Mouse (Mus musculus) thymus, adult 18-20 months (tissue): ENCODE data around the gene Eif2b2.

Experiments used
- DNase-seq, 2 experiments: peaks; one replicate each; pipeline ENCODE4 v3.0.0; 2022; ENCODE audit warnings: mixed read lengths in 2 of 2

Eif2b2 gene

DNA sequence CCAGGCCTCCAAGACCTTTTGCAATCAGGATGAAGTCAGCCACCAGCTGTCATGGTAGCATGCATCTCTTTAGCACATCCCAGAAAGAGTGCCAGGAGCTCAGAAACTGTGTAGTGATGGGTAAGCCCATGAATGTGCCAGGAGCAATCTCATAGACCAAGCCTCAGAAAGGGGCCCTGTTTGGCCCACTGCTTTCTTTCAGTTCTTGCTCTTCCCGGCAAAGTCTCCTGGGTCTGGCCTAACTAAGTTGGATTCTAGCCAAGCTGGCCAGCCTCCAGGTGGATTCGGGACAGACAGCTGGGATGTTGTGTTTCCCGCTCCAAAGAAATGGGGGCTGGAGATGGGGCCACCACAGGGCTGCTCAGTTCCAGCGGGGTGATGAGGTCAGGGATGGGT, 24.7 kb upstream of the Eif2b2 start:
- DNase-seq = no peak

DNA sequence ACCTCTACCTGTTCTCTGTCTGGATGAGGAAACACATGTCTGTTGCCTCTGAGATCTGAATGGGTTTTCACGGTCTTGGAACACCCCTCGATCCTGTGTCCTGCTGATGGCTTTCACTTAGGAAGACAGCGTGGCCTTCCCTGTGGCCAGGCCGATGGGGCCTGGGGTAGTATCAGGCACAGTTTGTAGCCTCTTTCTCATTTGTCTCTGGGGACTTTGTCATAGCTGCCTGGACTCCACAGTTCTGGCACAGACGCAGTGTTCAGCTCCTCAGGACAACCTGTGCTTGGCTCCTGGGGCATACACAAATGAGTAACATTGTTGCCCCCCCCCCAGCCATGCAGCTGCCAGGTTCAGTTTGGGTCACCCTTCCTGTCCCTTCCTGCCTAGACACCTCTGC, 24.2 kb upstream of the Eif2b2 start:
- DNase-seq = no peak

DNA sequence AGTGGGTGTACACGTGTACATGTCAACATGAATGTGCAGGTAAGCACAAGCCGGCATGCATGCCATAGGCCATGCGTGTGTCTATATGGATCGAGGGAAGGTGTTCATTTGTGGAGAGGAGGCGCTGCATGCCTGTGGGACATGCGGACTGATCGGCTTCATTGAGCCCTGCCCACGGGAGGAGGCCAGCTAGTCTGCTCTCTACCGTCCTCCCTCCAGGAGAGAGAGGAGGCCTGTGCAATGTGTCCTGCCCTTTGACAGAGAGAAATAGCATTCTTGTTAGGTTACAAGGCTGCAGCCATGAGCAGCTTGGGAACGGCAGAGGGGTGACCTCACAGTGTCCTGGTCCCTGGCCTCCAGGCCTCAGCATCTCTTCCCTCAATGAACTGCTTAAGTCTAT, 23.1 kb upstream of the Eif2b2 start:
- no peak for DNase-seq

DNA sequence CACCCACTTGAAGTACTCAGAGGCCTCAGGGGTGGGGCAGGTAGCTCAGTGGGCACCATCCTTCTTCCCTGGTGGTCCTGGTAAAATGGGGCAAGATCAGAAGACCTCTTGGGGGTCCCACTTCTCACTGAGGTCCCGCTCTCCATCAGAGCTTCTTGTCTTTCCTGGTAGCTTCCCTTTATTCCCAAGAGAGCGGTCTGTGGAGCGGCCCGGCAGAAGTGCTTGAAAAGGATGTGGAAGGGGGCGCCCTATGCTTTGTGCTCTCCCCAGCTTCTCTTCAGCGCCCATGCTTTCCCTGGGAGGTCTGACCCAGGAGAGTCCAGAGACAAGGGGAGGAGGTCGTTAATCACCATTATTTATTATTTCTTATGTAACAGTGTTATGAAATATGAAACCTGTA, 21.9 kb upstream of the Eif2b2 start:
- no peak for DNase-seq

DNA sequence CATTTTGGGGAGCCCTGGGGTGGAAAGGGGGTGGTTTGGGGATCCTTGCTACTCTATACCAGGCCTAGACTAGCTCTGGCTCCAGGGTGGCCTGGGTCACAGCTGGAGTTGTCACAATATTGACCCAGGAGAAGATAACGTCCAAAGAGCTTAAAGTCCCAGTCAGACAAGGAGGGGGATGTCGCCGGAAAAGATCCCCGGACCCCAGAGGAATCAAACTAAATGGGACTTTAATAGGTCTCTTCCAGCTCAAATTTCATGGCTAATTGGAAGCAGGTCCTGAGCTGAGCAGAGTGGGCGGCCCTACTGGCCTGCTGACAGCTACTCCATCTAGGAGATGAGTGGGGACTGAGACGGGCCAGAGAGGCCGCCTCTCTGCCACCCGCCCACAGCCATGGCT, 21.3 kb upstream of the Eif2b2 start:
- DNase-seq = no peak

DNA sequence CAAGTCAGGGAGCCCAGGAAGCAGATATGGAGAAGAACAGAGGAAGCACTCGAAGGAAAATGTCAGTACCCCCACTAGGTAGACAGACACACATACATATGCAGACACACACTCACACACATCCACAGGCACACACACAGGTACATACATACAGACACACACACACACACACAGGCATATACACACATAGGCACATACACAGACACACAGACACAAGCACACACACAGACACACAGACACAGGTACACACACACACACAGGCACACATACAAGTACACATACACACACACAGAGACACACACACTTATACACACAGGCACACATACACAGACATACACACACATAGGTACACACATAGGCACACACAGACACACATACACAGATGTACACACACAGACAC, 19.3 kb upstream of the Eif2b2 start:
- DNase-seq = no peak

DNA sequence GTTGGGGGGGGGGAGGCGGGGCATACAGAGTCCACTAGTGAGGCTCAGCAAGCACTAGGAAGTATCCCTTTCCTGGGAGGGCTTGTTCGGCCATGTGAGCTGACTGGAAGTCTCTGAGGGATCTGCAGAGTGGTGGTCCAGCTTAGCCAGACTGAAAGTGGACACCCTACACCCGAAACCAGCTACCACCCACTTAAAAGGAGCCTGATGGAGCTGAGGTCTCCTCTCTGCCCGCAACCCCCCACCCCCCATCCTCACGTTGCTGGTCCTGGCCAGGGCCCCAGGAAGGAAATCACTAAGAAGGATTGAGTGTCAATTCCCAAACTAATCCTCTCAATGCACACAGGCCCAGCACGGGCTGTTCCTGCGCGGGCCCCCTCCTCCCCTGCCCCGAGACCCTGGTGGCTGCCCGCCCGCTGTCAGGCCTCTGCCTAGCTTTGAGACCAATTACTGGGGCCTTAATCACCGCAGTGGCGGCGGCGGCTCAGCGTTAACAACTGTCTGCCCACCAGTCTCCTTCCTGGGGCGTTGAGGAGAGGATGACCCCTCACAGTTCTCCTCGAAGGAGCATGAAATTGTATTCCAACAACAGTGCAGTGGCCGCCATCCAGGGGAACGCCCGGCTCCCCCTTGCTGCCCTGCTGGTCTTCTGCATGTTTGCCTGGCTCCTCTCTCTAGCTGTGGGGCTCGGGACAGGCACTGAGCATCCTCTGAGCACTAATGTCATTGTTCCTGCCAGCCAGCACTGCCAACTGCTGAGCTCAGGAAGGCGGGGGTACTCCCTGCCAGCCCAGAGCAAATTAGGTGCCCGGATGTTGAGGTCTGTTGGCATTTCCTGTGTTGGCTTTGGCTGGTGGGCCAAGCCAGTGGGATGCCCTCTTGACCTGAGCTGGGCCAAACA, 18.1 kb upstream of the Eif2b2 start:
- no peak for DNase-seq

DNA sequence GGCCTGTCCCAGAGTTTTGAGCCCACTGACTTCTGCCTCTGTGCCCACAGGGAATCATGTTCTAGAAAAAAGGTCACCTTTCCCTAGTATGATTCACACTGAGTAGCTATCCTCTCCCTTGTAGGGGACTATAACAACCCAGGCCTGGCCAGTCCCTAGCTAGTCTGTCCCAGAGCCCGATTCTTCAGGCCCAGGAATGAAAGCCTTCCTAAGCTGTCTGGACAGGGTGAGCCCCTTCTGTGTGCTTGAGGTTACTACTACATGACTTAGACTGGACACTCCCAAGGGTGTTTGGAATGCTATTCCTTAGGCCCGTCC, 17.5 kb upstream of the Eif2b2 start:
- DNase-seq = no peak

DNA sequence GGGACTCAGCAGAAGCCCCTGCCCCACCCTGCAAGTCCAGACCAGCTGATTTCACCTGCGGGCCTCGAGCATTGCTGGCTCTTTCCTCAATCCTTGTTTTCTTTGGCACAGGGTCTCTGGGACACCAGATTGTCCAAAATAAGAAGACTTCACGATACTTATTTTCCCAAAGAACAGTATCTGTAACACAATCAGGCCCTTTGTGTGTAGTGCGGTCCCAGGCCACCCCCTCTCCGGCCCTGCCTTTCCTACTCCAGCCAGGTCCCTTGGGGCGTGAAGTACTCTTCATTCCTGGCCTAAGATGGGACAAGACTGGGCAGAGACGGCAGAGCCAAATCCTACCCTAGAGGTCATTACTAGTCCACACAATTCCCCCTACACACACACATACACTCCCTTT, 17.1 kb upstream of the Eif2b2 start:
- no peak for DNase-seq

DNA sequence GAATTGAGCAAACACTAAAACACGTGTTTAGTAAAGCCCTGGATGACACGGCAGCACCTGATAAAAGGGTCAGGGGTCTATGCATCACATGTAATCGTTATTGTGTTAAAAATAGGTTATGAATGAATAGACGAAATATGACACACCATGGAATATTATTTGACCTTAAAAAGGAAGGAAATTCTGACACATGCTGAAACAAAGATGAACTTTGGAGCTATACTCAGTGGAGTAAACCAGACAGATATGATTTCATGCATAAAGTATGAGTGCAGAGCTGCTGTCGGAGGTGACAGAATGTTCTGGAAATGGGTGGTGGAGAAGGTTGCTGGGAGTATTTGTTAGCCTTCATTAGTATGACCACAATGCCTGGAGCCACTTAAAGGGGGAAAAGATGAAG, 15.6 kb upstream of the Eif2b2 start:
- DNase-seq = no peak

DNA sequence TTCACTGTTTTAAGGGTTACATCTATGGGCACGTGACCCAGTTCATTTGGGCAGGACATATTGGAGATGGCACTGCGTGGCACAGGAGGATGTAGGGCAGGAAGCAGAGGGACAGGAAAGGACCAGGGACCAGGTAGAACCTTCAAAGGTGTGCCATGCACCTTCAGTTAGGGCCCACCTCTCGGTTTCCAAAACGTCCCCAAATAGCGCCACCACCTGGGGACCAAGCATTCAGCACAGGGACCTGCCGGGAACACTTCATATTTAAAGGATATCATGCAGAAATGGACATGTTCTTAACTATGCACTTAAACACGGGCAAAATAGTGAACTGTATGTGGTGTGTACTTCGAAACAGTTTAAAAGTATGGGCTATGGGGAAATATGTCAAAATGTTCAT, 15.2 kb upstream of the Eif2b2 start:
- DNase-seq = no peak

DNA sequence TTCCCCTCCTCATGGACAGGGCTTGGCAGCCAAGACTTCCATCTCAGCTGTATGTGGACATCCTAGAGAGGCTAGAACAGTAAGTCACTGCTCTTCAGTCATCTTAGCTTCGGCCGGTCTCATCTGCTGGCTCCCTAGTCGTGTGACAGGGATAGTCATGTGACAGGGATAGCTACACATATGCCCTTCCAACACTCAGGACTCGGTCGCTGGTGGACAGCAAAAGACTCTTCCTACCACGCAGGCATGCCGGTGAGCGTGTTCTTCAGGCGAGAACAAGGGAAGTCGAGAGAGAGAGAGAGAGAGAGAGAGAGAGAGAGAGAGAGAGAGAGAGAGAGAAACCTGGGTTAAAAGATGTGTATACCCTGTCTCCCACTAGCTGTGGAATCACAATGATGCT, 13.9 kb upstream of the Eif2b2 start:
- no peak for DNase-seq

DNA sequence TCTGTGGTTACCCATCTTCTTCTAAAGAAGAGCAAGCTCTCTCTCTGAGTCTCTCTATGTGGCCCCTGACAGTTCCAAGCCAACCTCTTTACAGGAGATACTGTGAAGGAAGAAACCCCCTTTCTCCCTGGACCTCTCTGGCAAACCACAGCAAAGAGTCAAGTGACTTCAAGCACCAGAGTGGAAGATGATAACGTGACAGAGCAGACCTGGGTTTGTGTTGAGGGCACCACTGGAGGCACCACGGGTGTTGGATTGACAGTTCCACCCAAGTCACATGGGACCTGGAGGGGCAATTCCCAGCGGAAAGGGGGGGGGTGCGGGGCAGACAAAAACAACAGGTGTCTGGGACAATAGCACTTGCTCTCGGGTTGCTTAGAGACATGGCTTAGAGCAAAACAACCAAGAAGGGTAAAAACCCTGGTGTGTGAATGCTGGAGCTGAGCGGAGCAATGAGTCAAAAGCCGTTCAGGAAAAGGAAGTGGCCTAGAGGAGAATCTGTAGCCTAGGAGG, 10.5 kb upstream of the Eif2b2 start:
- DNase-seq = no peak

DNA sequence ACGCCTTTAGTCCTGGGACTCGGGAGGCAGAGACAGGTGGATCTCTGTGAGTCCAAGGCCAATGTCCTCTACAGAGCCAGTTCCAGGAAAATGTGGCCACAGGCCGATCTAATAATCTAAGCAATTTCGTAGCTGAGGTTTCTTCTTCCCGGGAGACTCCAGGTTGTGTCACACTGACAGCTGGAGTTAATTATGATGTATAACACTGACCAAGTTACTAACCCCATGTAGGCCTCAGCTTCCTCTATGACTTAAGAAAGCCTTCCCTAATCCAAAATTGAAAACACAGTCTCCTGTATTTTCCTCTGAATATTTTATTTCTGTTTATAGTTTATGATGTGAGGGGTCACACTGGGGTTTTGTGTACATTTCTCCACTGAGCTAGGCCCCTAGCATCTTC, 4.2 kb upstream of the Eif2b2 start:
- DNase-seq = no peak

DNA sequence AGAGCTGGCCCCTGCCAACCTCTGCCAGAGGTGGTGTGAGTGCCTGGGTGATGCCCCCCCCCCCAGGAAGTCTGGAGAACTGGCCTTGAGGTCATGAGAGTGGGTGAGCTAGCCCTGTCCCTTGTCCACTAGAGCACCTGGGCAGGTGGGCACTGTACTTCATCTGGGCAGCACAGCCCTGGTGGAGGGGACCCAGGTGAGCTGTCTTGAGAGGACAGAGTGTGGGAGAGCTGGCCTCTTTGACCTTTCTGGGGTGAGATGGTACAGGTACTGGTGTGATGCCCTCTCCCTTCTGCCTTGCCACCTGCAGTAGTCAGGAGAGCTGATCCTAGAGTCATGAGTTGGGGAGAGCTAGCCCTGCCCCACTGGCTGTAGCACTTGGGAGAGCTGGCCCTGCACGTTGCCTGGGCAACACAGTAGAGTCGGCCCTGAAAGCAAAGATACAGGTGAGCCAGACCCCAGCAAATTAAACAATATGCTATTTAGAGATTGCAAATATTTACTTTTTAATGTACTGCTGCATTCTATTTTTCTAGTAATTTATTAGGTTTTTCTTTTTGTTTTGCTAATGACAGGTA, 1.5 kb upstream of the Eif2b2 start:
- no peak for DNase-seq

DNA sequence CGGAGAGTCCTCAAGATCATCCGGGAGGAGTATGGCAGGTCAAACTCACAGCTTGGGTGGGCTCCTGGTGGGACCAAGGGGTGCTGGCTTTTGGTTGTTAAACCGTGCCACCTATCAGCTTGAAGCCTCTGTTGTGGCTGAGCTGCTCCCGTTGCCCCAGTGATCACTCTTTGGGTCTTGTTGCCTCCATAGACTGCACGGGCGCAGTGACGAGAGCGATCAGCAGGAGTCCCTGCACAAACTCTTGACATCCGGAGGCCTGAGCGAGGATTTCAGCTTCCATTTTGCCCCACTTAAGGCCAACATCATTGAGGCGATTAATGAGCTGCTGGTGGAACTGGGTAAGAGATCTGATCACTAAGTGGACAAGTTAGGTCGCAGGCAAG, 617 bp downstream of the Eif2b2 start:
- no peak for DNase-seq

DNA sequence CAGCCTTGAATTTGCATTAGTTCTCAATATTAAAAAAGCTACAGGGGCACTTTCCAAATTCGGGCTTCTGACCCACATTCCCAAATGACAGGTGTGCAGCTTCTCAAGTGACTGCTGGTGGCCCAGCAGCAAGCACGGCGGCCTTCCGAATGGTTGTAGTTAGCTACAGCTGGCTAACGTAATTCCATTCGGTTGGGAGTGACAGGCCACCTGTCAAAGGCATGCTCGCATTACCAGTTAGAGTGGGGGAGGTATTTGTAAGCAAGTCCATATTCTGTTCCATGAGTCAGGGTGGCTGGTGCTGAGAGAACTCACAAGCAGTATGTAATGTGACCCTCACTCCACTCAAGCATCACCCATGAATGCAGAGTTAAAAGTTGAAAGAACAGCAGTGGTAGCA, 7.9 kb downstream of the Eif2b2 start:
- DNase-seq = no peak

DNA sequence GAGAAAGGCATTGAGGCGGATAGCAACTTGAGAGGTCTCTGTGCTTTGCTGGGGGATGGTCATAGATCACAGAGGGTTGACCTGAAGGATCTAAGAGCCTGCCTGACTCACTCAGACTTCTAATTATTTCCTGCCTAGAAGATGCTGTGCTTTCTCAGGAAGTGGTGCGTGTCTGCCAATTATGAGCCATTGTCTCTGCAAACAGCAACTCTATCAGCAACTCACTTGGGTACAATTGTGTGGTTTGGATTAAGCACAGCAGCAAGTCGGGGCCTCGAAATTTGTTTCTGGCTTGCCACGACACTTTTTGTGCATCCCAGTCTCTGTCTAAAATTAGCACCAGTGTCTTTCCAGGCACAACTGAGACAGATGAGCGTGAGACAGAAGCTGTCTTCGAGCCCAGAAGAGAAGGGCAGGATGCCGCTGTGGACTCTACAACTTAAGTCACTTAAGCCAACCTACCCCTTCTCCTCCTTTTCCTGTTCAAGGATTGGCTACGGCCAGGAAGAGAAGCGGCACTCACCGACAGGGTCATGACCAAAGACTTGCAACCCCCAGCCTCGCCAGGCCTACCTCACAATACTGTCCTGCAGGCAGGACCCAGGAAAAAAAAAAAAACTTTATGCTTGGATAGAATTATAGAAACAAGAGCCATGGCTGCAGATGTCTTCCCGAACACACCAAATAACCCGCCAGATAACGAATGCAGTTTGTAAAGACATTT, 8.8 kb downstream of the Eif2b2 start:
- no peak for DNase-seq

DNA sequence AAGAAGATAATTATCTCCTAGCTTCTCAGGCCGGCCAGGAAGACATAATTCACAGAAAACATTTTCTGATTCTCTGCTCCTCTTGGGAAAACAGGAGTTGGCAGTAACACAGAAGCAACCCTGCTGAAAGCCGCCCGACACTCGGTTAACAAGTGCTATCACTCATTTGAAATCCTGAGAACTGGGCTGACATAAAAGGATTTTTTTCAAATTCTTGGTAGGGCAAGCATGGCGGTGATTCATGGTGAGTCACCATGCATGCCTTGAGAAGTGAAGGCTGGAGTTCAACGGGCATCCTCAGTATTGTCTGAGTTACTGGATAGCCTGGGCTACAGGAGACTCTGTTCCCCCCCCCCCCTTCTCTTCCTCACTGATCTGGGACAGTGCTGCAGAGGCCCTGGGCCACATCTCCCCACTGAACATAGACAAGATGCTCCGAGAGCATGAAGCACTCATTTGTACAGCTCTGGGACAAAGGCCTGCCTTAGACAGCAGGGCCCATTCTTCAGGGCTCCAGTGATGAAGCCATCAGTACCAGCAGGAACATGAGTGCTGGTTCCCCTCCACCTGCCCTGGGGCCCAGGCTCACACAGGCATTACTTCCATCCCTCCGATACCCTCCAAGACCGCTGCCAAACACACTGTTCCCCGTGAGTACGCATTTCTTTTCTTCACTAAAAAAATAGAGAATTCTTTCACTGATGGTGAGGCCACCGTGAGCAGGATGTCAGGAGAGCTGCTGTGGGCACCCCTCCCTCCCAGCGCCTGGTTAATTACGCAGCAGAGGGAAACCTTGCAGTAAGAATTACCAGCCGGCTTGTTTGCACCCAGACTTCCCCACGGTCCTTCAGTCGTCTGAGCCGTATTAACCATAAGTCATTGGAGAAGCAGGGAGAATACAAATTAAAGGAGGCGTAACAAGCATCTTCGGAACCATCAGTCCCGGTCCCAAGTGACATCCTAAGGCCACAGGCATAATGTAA, 14.4 kb downstream of the Eif2b2 start:
- no peak for DNase-seq

DNA sequence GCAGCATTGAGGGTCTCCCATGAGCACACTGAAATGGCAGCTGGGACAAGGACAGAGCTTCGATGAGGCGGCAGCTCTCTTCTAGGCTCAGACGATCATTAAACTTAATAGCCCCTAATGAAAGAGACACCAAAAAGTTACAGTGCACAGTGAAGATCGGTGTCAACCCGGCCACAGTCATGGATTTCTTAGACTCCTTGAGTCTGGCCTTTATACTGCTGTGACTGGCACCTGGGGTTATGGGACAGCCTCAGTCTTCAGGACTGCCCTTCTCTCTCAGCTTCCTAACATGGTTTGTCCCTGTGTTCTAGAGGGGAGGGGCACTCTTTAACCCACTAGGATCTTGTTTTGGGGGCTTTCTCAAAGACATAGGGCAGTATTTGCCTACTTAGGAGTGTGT, 18.3 kb downstream of the Eif2b2 start:
- DNase-seq = no peak

DNA sequence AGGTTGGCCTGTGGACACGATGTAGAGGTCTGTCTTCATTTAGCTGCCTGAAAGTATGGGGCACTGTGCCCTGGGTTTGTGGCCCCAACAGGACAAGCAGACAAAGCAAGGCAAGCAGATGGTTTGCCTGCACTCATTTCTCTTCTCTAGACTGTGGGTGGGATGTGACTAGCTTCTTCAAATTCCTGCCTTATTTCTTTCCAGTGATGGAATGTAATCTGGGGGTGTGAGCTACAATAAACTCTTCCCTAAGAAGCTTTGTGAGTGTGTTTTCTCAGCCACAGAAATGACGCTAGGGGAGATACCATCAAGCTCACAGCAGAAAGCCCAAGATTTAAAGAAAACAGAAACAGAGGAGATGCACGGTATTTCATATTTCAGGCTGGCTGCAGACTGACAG, 32.8 kb downstream of the Eif2b2 start:
- DNase-seq = no peak

DNA sequence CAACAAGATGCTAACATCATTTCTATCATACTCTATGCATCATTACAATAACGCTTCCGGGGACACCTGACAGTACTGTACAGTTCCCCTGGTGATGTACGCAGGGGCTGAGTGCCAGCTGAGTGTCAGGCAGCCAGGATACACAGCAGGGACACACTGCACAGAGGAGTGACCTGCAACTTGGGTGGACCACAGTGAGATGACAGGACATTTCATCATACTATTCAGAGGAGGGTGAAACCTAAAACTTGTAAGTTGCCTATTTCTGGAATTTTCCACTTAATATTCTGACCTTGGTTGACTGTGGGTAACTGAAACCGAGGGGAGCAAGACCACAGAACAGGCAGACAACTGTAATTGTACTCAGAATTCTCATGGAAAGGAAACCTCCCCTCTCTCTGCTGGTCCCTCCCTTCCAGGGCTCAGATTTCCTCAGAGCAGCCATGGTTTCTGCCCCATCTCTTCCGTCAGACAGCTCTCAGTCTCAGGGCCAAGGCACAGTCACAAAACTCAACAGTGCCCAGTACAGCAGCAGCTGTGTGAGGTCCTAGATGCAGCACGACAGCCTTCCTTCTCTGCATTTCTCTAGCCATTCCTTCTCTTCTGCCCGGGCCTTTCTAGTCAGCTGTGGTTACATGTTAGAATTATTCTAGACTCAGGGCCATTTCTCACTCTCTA, 36.9 kb downstream of the Eif2b2 start:
- no peak for DNase-seq
